Mouse (Mus musculus): ENCODE results near the gene Plekha8.

Gene Plekha8

GRCm38 (mm10) chr6:54641953-54642352 lies 47.0 kb downstream of the Plekha8 start:
- no peak for DNase-seq (ENCODE audit: low spot score in 2 of 2)

GRCm38 (mm10) chr6:54643181-54643580 lies 48.3 kb downstream of the Plekha8 start:
- no peak for DNase-seq (ENCODE audit: low spot score in 2 of 2)

- no peak for DNase-seq (ENCODE audit: low spot score in 2 of 2)
Observed at GRCm38 (mm10) chr6:54655471-54656095, 60.7 kb downstream of the Plekha8 start.

GRCm38 (mm10) chr6:54657861-54658260 lies 63.0 kb downstream of the Plekha8 start:
- no peak for DNase-seq (ENCODE audit: low spot score in 2 of 2)

GRCm38 (mm10) chr6:54669868-54670267 lies 75.0 kb downstream of the Plekha8 start:
- no peak for DNase-seq (ENCODE audit: low spot score in 2 of 2)

- DNase-seq (ENCODE audit: low spot score in 2 of 2): no peak
Observed at GRCm38 (mm10) chr6:54672901-54673300, 78.0 kb downstream of the Plekha8 start.

GRCm38 (mm10) chr6:54679686-54680085 lies 84.8 kb downstream of the Plekha8 start:
- DNase-seq (ENCODE audit: low spot score in 2 of 2): no peak

GRCm38 (mm10) chr6:54680891-54681745 lies 86.2 kb downstream of the Plekha8 start, which contains the start of gene Mturn:
Gene Mturn, plus strand, starts transcription at chr6:54681624.
- DNase-seq (ENCODE audit: low spot score in 2 of 2): peak; percentile 92 to 98

- no peak for DNase-seq (ENCODE audit: low spot score in 2 of 2)
Observed at GRCm38 (mm10) chr6:54681746-54682428, 87.0 kb downstream of the Plekha8 start.

GRCm38 (mm10) chr6:54684085-54684484 lies 89.2 kb downstream of the Plekha8 start:
- DNase-seq (ENCODE audit: low spot score in 2 of 2): no peak

- DNase-seq (ENCODE audit: low spot score in 2 of 2): no peak
Observed at GRCm38 (mm10) chr6:54685103-54685502, 90.2 kb downstream of the Plekha8 start.

GRCm38 (mm10) chr6:54685716-54686395 lies 90.9 kb downstream of the Plekha8 start:
- DNase-seq (ENCODE audit: low spot score in 2 of 2): no peak

- no peak for DNase-seq (ENCODE audit: low spot score in 2 of 2)
Observed at GRCm38 (mm10) chr6:54686946-54687737, 92.2 kb downstream of the Plekha8 start.

- DNase-seq (ENCODE audit: low spot score in 2 of 2): no peak
Observed at GRCm38 (mm10) chr6:54688467-54689323, 93.8 kb downstream of the Plekha8 start.

- DNase-seq (ENCODE audit: low spot score in 2 of 2): no peak
Observed at GRCm38 (mm10) chr6:54689686-54690085, 94.8 kb downstream of the Plekha8 start.

GRCm38 (mm10) chr6:54690838-54691237 lies 95.9 kb downstream of the Plekha8 start:
- DNase-seq (ENCODE audit: low spot score in 2 of 2): no peak

- DNase-seq (ENCODE audit: low spot score in 2 of 2): no peak
Observed at GRCm38 (mm10) chr6:54691368-54692116, 96.6 kb downstream of the Plekha8 start.

GRCm38 (mm10) chr6:54692201-54692600 lies 97.3 kb downstream of the Plekha8 start:
- DNase-seq (ENCODE audit: low spot score in 2 of 2): no peak

- no peak for DNase-seq (ENCODE audit: low spot score in 2 of 2)
Observed at GRCm38 (mm10) chr6:54693286-54693685, 98.4 kb downstream of the Plekha8 start.
